Mouse (Mus musculus) right cerebral cortex, postnatal 10 days (tissue): ENCODE results near the gene Tmem239.

ENCODE experiments used
- DNase-seq, 2 experiments: peaks; one replicate each; pipeline ENCODE4 v3.0.0; 2021; ENCODE audit warnings: low spot score in 2 of 2

The Tmem239 gene

DNA sequence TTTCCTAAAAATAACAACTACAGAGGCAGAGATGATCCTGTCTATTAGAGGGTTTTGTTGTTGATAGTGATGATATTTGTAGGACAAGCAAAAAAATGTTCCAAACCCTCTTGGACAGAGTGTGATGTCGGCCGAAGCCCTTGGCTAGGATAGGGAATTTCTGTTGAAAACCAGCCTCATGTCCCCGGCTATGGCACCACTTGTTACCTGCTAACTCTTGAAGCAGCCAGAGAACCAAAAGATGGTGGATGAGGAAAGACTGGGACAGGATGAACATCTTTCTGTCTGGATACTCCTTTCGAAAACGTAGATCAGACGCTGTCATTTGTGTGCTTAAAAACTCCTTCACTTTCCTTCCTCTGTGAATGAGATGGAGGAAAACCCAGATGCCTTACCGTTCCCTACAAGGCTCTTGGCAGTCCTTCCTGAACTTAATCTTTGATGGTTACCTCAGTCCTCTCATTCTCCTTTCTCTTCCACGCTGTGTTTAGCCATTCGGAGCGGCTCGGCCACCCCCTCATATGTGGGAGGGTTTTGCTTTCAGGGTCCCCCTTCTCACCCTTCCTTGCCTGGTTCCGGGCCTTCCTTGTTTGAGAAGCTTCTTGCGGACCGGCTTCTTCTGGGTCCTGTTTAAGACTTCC is 44.9 kb downstream of the Tmem239 start:
- DNase-seq: no peak

DNA sequence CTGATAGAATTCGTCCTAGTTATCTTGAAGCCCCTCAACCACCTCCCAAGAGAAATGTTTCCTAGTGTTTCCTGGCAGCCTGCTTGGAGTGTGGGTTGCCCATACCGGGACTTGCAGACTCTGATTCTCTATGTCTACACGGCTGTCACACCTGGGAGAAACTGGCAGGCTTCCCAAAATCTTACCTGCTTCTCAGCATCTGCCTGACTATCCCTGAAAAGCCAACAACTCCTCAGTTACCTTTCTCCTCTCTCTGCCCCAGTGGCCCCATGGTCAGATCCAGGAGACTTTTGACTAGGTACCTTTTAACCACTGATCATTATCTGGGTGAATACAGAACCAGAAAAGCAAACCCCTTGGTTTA is 45.4 kb downstream of the Tmem239 start:
- peak; percentile 47 to 62 for DNase-seq

DNA sequence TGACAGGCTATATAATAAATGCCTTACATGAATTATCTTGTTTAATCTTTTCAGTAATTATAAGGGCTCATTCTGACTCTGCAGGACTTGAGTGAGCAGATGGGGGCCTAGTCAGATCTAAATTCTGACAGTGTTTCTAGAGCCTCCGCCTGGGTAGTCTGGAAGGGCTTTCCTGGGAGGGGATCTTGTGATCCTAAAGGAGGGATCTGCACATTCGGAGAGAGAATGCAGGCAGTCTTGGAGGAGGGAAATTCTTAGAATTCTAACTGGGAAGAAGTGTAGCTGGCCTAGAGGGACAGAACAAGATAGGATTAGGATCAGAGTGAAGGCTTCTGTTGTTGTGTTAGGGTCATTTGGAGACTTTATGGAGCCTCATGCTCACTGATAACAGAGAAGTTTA is 46.0 kb downstream of the Tmem239 start:
- no peak for DNase-seq

DNA sequence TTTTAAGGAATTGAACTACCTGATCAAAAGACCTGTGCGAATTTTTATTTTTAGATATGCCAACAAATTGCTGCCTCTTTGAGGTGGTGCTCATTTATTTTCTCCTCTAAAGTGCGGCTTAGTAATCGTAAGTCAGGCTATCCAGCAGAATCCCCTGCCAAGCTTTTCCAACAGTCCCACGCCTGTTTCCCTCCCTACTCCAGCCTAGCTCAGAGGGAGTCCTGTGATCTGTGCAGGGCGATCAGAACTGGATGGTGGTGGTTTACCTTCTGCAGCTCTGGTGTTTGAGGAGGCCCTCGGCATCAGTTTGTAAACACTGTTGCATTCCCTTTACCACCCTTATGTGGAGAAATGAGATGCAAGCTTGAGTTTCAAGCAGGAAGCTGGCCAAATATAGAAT is 47.1 kb downstream of the Tmem239 start:
- DNase-seq: no peak

DNA sequence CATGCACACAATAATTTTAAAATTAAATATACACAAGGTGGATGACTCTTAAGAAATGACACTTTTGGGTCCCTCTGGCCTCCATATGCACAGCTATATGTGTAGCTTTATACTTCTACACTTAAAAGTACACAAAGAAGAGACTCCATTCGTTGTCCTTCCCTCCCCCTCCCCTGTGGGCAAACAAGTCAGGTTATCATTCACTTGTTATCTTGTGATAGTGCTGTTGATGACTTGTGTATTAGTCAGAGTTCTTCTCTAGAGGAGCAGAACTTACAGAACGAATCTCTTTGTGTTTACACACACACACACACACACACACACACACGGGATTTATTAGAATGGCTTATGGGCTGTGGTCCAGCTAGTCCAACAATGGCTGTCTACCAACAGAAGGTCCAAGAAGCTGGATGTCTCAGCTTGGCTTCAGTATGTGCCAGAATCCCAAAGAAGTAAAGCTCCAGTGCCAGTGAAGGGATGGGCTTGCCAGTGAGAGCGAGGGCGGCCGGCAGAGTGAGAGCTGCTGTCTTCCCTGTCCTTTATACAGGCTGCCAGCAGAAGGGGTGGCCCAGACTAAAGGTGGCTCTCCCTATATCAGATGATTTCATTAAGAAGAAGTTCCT is 48.6 kb downstream of the Tmem239 start:
- peak; percentile 70 to 74 for DNase-seq
